ENCODE assay signal across 9 mouse cellular contexts in genomic region chr2:65845551-65845950, GRCm38 (mm10). TPM values are rescaled to one million over a fixed set of nuclear protein-coding genes. Genes with fewer than 3 reads are reported as not detected.
A peak's percentile ranks its signal among the peaks of the same experiment; 100 is the strongest.
DNase-seq lines count a peak whose midpoint lies in the region; ATAC-seq and TF ChIP-seq lines count a peak whose summit lies in the region.
"Had no signal": no experiment of that assay in that cellular context is flagged by ENCODE, and none has a peak within 500 bp of the region (broad histone marks: within the 10 kb centered on the region; RNA-seq: fewer than 3 reads in every experiment).

Gene Csrnp3 (plus strand): TSS chr2:65845767.

- no peaks in the 10 kb centered on the region for H3K27me3 ChIP-seq in heart, embryonic 10.5 days (ENCODE audit: insufficient read depth, poor library complexity, severe bottlenecking)
- H3K27me3 ChIP-seq in liver, embryonic 16.5 days (ENCODE audit: control insufficient read depth, insufficient read depth, low read depth, low read length), result peaks cover 14% of the 10 kb centered on the region
- no peaks in the 10 kb centered on the region for H3K27me3 ChIP-seq in thymus, adult 2 months (ENCODE audit: control insufficient read depth, insufficient read depth, low read length)

- peak within 1 kb of the TSS; percentile 69 for H3K27ac ChIP-seq in heart, embryonic 10.5 days
- peak within 1 kb of the TSS; percentile 92 for H3K27ac ChIP-seq in layer of hippocampus, adult 2 months
- no peak within 1 kb of the TSS for H3K27ac ChIP-seq in liver, embryonic 16.5 days (ENCODE audit: low read length)
- no peak within 1 kb of the TSS for H3K27ac ChIP-seq in thymus, adult 2 months (ENCODE audit: control insufficient read depth, insufficient read depth, low read length)

- ATAC-seq in liver, embryonic 16.5 days (ENCODE audit: low read depth), result no peak

- H3K4me2 ChIP-seq in liver, embryonic 16.5 days (ENCODE audit: low read depth, low read length), result peak within 1 kb of the TSS; percentile 23

- WGBS in heart, embryonic 10.5 days, result 0% methylated on average over 6 of the region's 6 CpGs
- 5% methylated on average over 6 of the region's 6 CpGs for WGBS in liver, embryonic 16.5 days (ENCODE audit: insufficient replicate concordance)
- WGBS in thymus, adult 2 months, result 26% methylated on average over 6 of the region's 6 CpGs

- peak within 1 kb of the TSS; percentile 58 for H3K4me3 ChIP-seq in heart, embryonic 10.5 days
- peak within 1 kb of the TSS; percentile 59 for H3K4me3 ChIP-seq in layer of hippocampus, adult 2 months
- peak within 1 kb of the TSS; percentile 2; the same call in 1 of the 2 replicates for H3K4me3 ChIP-seq in liver, embryonic 16.5 days (ENCODE audit: low read depth, low read length)
- H3K4me3 ChIP-seq in thymus, adult 2 months (ENCODE audit: control insufficient read depth, insufficient read depth, low read length), result no peak within 1 kb of the TSS

- TF ChIP-seq CTCF in layer of hippocampus, adult 2 months (conservative IDR thresholded peaks at IDR 0.05), result no peak
- TF ChIP-seq CTCF in thymus, adult 2 months (IDR thresholded peaks at IDR 0.05; ENCODE audit: borderline replicate concordance, control insufficient read depth, extremely low read depth, insufficient read depth, low read length, poor library complexity), result no peak

- TF ChIP-seq POLR2A in thymus, adult 2 months (IDR thresholded peaks at IDR 0.05; ENCODE audit: control insufficient read depth, extremely low read depth, insufficient read depth, low read length, poor library complexity), result no peak

- intact Hi-C loops in heart, postnatal 25 days (cut with DNase I), result no loop called here

- H3K4me1 ChIP-seq in heart, embryonic 10.5 days, result no peaks in the 10 kb centered on the region
- H3K4me1 ChIP-seq in liver, embryonic 16.5 days (ENCODE audit: control insufficient read depth, low read depth, low read length), result no peaks in the 10 kb centered on the region; the same call in 1 of the 2 replicates
- H3K4me1 ChIP-seq in thymus, adult 2 months (replicated peaks; ENCODE audit: control insufficient read depth, insufficient read depth, low read length), result no peaks in the 10 kb centered on the region

- H3K36me3 ChIP-seq in heart, embryonic 10.5 days, result no peaks in the 10 kb centered on the region
- H3K36me3 ChIP-seq in liver, embryonic 16.5 days (ENCODE audit: control insufficient read depth, insufficient read depth), result no peaks in the 10 kb centered on the region
- no peaks in the 10 kb centered on the region for H3K36me3 ChIP-seq in thymus, adult 2 months (ENCODE audit: control insufficient read depth, insufficient read depth, low read length)

- H3K9me3 ChIP-seq in heart, embryonic 10.5 days, result no peaks in the 10 kb centered on the region
- no peaks in the 10 kb centered on the region for H3K9me3 ChIP-seq in liver, embryonic 16.5 days (replicated peaks; ENCODE audit: control insufficient read depth, low read length)

- peak; percentile 82 for DNase-seq in heart, embryonic 10.5 days (ENCODE audit: low spot score)
- DNase-seq in heart, postnatal 25 days (ENCODE audit: low spot score), result no peak
- peak; percentile 67 to 80 for DNase-seq in cerebellum, postnatal 25 days
- DNase-seq in gastrocnemius, postnatal 10 days, result peak; percentile 15
- peak; percentile 74 to 89 for DNase-seq in layer of hippocampus, adult 2 months (ENCODE audit: low spot score in 2 of 2)
- DNase-seq in retina, postnatal 1 day, result peak; percentile 85
- DNase-seq in thymus, adult 2 months, result no peak

- no peak within 1 kb of the TSS for H3K9ac ChIP-seq in liver, embryonic 16.5 days (ENCODE audit: low read depth, low read length)

RNA-seq across cellular contexts. Expression of gene Csrnp3, which starts in this region (rescaled TPM):
- 1.3 and 2.2 TPM in 2 replicates for polyA plus RNA-seq in heart, embryonic 10.5 days (2016; fragmentation: Nextera tagmentation; extraction: Ambion mirVana)
- total RNA-seq in heart, postnatal 25 days (2021), result under 1 TPM; 0.22 to 0.23 TPM
- 1 to 10 TPM in 1 of 2 experiments, under 1 TPM in 1; 0.52 to 1.9 TPM for total RNA-seq in gastrocnemius, postnatal 10 days (2021)
- total RNA-seq in layer of hippocampus, adult 2 months (2021), result 10 to 100 TPM; 70.8 to 76.0 TPM
- 0.04 TPM in 1 of 2 replicates, not detected in the other for polyA plus RNA-seq in liver, embryonic 16.5 days (2015; fragmentation: Nextera tagmentation; extraction: Ambion mirVana)
- 0.06 and 0.08 TPM in 2 replicates for polyA plus RNA-seq in thymus, adult 2 months (2012; rRNA removed)
- polyA plus RNA-seq: C2C12 had no signal

Comparison
In these comparisons a context has a peak if more than half of its experiments do, and no peak if none do; other contexts are left out.
1. RNA of gene Csrnp3 (total RNA-seq): 70.8 to 76.0 TPM in layer of hippocampus, adult 2 months; 0.52 to 1.9 TPM in gastrocnemius, postnatal 10 days and 0.22 to 0.23 TPM in heart, postnatal 25 days; every median in the first group is over 10 times any median in the second.
2. DNase-seq: peak in heart, embryonic 10.5 days (single experiment), cerebellum, postnatal 25 days (2 of 2), gastrocnemius, postnatal 10 days (single experiment), layer of hippocampus, adult 2 months (2 of 2) and retina, postnatal 1 day (single experiment); none in heart, postnatal 25 days (single experiment) and thymus, adult 2 months (single experiment).
3. H3K27ac ChIP-seq: peak in heart, embryonic 10.5 days (single experiment) and layer of hippocampus, adult 2 months (single experiment); none in liver, embryonic 16.5 days (single experiment) and thymus, adult 2 months (single experiment).